Mouse (Mus musculus): Measurements from ENCODE around the gene Fam213a. TPM values are rescaled to one million over a fixed set of nuclear protein-coding genes. Genes with fewer than 3 reads are reported as not detected.

The Fam213a gene
- 52.2 TPM for polyA plus RNA-seq (2015; fragmentation: Illumina TruSeq; extraction: RNeasy Lipid Tissue Mini Kit (QIAGEN cat#74804); ENCODE audit: insufficient read depth, low replicate concordance)

GRCm38 (mm10) chr14:41013630-41014613 is at the start of gene Fam213a:
Gene Fam213a (minus strand): TSS chr14:41013788.

GRCm38 (mm10) chr14:40966392-40966861 is 47.2 kb downstream of the Fam213a start, which contains the start of gene Tspan14:
Gene Tspan14 (minus strand): TSS chr14:40966807.

Other genes starting within 250 kb of the Fam213a start
- gene Sh2d4b, start 120.5 kb downstream of the Fam213a start, polyA plus RNA-seq (2015; fragmentation: Illumina TruSeq; extraction: RNeasy Lipid Tissue Mini Kit (QIAGEN cat#74804); ENCODE audit: insufficient read depth, low replicate concordance), result 2.2 TPM
- gene Tspan14, start 47.0 kb downstream of the Fam213a start, polyA plus RNA-seq (2015; fragmentation: Illumina TruSeq; extraction: RNeasy Lipid Tissue Mini Kit (QIAGEN cat#74804); ENCODE audit: insufficient read depth, low replicate concordance), result 57.4 TPM
- gene Dydc2, start 55.4 kb upstream of the Fam213a start, polyA plus RNA-seq (2015; fragmentation: Illumina TruSeq; extraction: RNeasy Lipid Tissue Mini Kit (QIAGEN cat#74804); ENCODE audit: insufficient read depth, low replicate concordance), result not detected
- gene Dydc1, start 59.1 kb upstream of the Fam213a start, polyA plus RNA-seq (2015; fragmentation: Illumina TruSeq; extraction: RNeasy Lipid Tissue Mini Kit (QIAGEN cat#74804); ENCODE audit: insufficient read depth, low replicate concordance), result not detected
- not detected for gene Mat1a, start 91.2 kb upstream of the Fam213a start, polyA plus RNA-seq (2015; fragmentation: Illumina TruSeq; extraction: RNeasy Lipid Tissue Mini Kit (QIAGEN cat#74804); ENCODE audit: insufficient read depth, low replicate concordance)
- not detected for gene Sftpa1, start 118.0 kb upstream of the Fam213a start, polyA plus RNA-seq (2015; fragmentation: Illumina TruSeq; extraction: RNeasy Lipid Tissue Mini Kit (QIAGEN cat#74804); ENCODE audit: insufficient read depth, low replicate concordance)
- gene Mbl1, start 137.7 kb upstream of the Fam213a start, polyA plus RNA-seq (2015; fragmentation: Illumina TruSeq; extraction: RNeasy Lipid Tissue Mini Kit (QIAGEN cat#74804); ENCODE audit: insufficient read depth, low replicate concordance), result not detected
- gene Sftpd, start 171.4 kb upstream of the Fam213a start, polyA plus RNA-seq (2015; fragmentation: Illumina TruSeq; extraction: RNeasy Lipid Tissue Mini Kit (QIAGEN cat#74804); ENCODE audit: insufficient read depth, low replicate concordance), result not detected

Data from spleen, adult 10 weeks (tissue).